Mouse (Mus musculus) G1E (cell line): ENCODE results near the gene Pde4c. TPM values are rescaled to one million over a fixed set of nuclear protein-coding genes. Genes with fewer than 3 reads are reported as not detected.

Source experiments
- ATAC-seq: 2 replicates; pipeline ENCODE4 v1.8.0; 2016; ENCODE audit warnings: mild to moderate bottlenecking; ENCODE audit not compliant: insufficient number of reproducible peaks, poor library complexity, low FRiP score, severe bottlenecking; ENCODE audit errors: extremely low read depth
- DNase-seq: peaks from one replicate; pipeline ENCODE4 v3.0.0; 2012; ENCODE audit warnings: low spot score
- H3K27me3 ChIP-seq: 2 replicates; pipeline ENCODE4 v1.6.1; 2012; ENCODE audit warnings: mild to moderate bottlenecking, low read length, inconsistent platforms; ENCODE audit not compliant: insufficient read depth
- H3K36me3 ChIP-seq: replicated peaks from 2 replicates; pipeline ENCODE3; 2012; ENCODE audit warnings: mild to moderate bottlenecking, inconsistent platforms
- H3K4me1 ChIP-seq: 2 replicates; pipeline ENCODE4 v1.6.1; 2012; ENCODE audit warnings: low read depth, low read length, inconsistent platforms, mixed read lengths; ENCODE audit not compliant: insufficient read depth
- H3K4me3 ChIP-seq: 2 replicates; pipeline ENCODE4 v1.5.1; 2012; ENCODE audit warnings: low read depth, mild to moderate bottlenecking, inconsistent platforms, low read length, moderate library complexity, mixed read lengths
- H3K9me3 ChIP-seq: replicated peaks from 2 replicates; pipeline ENCODE4 v1.6.1; 2012; ENCODE audit warnings: inconsistent platforms
- CTCF ChIP-seq: IDR thresholded peaks from 2 replicates; pipeline ENCODE4 v1.5.1; 2012; ENCODE audit warnings: low read depth, low read length, inconsistent platforms, mixed read lengths
- GATA1 ChIP-seq: IDR thresholded peaks from 2 replicates; pipeline ENCODE4 v1.6.1; 2012; ENCODE audit warnings: borderline replicate concordance, low read length, inconsistent platforms, mixed read lengths
- GATA2 ChIP-seq: IDR thresholded peaks from 2 replicates; pipeline ENCODE4 v1.6.1; 2012; ENCODE audit warnings: low read depth, low read length, inconsistent platforms, borderline replicate concordance
- POLR2AphosphoS5 ChIP-seq: IDR thresholded peaks from 2 replicates; pipeline ENCODE4 v1.6.1; 2012; ENCODE audit warnings: low read depth, low read length, inconsistent platforms; ENCODE audit not compliant: insufficient replicate concordance
- TAL1 ChIP-seq: conservative IDR thresholded peaks from 2 replicates; pipeline ENCODE4 v1.6.1; 2012; ENCODE audit warnings: low read depth, low read length, inconsistent platforms, mixed read lengths
- polyA plus RNA-seq: library from polyadenylated mRNA; stranded (reverse); fragments of >175 nt; gene quantifications from 2 replicates; pipeline ENCODE4 v1.2.3, GENCODE M21; 2012
- total RNA-seq, 2 experiments: library from RNA; stranded (forward) in 1 of 2; stranded (reverse) in 1 of 2; fragments of 200-1000 nt in 1 of 2; fragments of >200 nt in 1 of 2; fragmentation: Nextera tagmentation in 1 of 2; gene quantifications; 2 replicates each; pipeline ENCODE4 v1.2.3; 2014 to 2017

Gene Pde4c
- total and polyA plus RNA-seq, 3 experiments, result 0.22 to 0.95 TPM; not detected in 1

DNA sequence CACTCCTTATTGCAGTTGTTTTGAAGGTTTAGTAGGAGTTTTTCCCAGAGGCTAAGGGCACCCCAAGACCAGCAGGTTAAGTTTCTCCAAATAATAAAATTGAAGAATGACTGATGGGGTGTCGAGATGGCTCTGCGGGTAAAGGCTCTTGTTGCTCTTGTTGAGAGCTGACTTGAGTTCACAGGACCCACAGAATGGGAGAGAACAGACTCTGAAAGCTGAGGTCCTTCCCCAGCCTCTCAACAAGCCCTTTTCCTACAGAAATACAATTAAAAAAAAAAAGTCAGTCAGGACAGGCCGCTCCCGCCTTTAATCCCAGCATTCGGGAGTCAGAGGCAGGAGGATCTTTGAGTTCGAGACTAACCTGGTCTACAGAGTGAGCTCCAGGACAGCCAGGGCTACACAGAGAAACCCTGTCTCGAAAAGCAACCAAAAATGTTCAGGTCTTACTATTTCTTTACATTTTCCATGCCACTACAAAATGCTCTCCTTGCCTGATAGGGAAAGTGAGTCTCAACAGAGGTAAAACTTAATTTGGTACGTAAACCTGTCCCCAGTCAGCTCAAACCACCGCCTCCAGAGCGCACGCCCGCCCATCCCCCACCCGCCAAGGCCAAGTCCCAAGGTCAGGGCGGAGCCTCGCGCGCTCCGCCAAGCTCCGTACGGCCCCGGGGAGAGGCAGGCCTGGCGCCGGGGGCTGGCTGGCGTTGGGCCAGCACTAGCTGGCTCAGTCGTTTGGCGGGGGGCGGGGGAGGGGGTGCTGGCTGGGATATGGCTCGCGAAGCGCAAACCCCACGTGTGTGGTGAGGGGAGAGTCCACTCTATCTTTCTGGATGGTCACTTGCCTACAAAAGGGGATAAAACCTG, 27.3 kb upstream of the Pde4c start:
- Histone ChIP-seq H3K27me3 (peaks cover 13% of the 10 kb centered on the region), H3K4me1 (peaks cover 72% of the 10 kb centered on the region), H3K4me3 (peak overlapping the region; percentile 63; the same call in 1 of the 2 replicates), H3K9me3 (no peaks in the 10 kb centered on the region), H3K36me3 (peaks cover 2% of the 10 kb centered on the region)
- ATAC-seq, result no peak
- TF ChIP-seq CTCF (no peak), POLR2AphosphoS5 (no peak), GATA1 (no peak), GATA2 (no peak), TAL1 (no peak)
- peak; percentile 85 for DNase-seq

DNA sequence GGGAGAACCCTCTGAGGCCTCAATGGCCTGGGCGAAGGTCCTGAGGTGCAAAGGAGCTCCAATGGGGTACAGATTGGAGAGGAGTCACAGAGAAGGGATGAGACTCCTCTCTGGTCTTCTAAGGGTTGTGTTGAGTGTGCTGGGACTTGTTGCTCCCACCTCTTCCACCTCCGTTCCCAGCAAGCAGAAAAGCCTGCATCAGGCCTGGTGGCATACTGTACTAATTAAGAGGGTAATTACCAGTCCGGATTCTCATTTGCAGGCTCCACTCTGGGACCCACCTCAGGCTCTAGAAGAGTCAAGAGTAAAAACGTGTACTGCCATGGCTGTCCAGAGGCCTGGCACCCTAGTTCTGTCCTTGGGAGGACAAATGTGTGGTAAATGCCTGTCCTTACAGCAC, 26.6 kb upstream of the Pde4c start:
- H3K36me3 ChIP-seq, result peaks cover 7% of the 10 kb centered on the region
- no peak for ATAC-seq
- no peak for DNase-seq
- H3K9me3 ChIP-seq, result no peaks in the 10 kb centered on the region
- H3K4me1 ChIP-seq, result peaks cover 71% of the 10 kb centered on the region
- peaks cover 7% of the 10 kb centered on the region for H3K27me3 ChIP-seq
- peak overlapping the region; percentile 63; the same call in 1 of the 2 replicates for H3K4me3 ChIP-seq
- TF ChIP-seq GATA1 (no peak), GATA2 (no peak), POLR2AphosphoS5 (no peak), CTCF (no peak), TAL1 (no peak)

DNA sequence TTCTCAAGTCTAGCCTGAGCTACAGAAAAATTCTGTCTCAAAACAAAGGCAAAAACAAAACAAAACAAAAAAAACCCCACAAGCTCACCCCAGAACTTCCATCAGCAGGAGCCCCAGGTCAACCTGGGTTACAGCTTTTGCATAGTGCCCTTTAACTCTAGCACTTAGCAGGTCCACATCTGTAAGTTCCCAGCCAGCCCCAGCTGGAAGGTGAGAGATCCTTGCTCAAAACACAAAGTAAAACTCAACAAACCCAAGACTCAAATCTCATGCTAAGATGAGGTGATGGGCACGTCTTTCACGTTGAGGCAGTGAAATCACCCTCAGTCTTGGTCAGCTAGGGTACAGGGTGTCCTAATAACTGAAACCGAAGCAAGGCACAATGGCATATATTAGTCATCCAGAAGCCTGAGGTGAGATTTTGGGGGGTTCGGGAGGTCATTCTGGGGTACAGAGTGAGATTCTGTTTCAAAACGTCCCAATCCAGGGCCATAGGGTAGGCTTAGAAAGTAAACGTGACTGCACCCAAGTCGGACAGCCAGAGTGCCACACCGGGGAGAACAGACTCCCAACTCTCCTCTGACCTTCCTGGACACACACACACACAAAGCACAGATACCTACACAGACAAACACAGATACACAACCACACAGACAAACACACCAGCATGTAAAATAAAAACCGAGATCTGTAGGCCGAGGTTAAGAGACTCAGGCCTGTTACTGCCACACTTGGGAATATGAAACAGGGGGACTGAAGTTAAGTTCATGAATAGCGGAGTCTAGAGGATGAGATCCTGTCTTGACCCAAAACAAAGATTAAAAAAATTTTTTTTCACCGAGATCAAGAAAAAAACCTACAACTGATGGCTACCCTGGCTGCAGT, 25.9 kb upstream of the Pde4c start:
- DNase-seq (no peak), ATAC-seq (no peak)
- Histone ChIP-seq H3K36me3 (peaks cover 12% of the 10 kb centered on the region), H3K9me3 (no peaks in the 10 kb centered on the region), H3K27me3 (no peaks in the 10 kb centered on the region), H3K4me3 (peak overlapping the region; percentile 87; the same call in 1 of the 2 replicates), H3K4me1 (peaks cover 65% of the 10 kb centered on the region)
- TF ChIP-seq GATA1 (no peak), CTCF (no peak), TAL1 (no peak), GATA2 (no peak), POLR2AphosphoS5 (no peak)

DNA sequence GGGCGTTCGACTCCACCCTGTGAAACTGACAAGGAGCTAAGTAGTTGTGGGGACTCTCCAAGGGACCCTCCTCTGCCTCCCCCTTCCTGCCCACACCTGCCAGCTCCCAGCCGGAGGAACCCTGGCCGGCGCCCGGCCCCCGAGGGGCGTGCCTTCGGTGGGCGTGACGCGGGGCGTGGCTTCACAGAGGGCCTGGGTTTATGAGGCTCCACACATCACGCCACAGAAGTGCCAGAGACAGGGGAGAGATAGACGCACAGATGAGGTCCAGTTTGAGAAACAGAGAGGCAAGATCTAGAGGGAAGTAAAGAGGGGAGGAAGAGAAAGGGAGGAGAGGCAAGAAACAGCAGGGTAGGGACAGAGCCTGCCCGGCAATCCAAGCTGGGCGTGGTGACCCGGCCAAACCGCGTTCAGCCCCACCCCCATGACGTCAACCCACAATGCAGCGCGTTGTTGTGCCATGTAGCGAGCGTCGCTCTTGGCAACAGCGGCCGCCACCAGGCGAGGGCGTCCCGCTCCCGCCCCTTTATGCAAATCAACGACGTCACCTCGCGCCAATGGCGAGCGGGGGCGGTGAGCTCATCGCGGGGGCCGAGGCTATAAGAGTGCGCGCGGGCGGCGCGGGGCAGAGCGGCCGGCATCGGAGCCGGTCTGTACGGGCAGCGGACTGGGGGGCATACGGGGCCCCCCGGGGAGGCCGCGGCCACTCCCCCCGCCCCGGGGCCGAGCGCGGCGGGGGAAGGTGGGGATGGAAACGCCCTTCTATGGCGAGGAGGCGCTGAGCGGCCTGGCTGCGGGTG, 25.0 kb upstream of the Pde4c start, which contains the start of gene Jund:
Gene Jund, plus strand, starts transcription at position 640 of the 800 bp plus-strand sequence.
- Histone ChIP-seq H3K36me3 (peaks cover 15% of the 10 kb centered on the region), H3K4me1 (peaks cover 63% of the 10 kb centered on the region), H3K9me3 (no peaks in the 10 kb centered on the region), H3K27me3 (no peaks in the 10 kb centered on the region), H3K4me3 (peak within 1 kb of the TSS; percentile 87)
- ATAC-seq (peak; percentile 83), DNase-seq (peak; percentile 94)
- no peak for TF ChIP-seq GATA2
- no peak for TF ChIP-seq TAL1
- TF ChIP-seq POLR2AphosphoS5, result peak; percentile 60; the same call in 1 of the 2 replicates
- no peak for TF ChIP-seq CTCF

DNA sequence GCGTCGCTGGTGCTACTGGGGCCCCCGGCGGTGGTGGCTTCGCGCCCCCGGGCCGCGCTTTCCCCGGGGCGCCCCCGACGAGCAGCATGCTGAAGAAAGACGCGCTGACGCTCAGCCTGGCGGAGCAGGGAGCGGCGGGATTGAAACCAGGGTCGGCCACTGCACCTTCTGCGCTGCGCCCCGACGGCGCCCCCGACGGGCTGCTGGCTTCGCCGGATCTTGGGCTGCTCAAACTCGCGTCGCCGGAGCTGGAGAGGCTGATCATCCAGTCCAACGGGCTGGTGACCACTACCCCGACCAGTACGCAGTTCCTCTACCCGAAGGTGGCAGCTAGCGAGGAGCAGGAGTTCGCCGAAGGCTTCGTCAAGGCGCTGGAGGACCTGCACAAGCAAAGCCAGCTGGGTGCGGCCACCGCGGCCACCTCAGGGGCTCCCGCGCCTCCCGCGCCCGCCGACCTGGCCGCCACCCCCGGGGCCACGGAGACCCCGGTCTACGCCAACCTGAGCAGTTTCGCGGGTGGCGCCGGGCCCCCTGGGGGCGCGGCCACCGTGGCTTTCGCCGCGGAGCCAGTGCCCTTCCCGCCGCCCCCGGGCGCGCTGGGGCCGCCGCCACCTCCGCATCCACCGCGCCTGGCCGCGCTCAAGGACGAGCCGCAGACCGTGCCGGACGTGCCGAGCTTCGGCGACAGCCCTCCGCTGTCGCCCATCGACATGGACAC, 24.2 kb upstream of the Pde4c start:
- ATAC-seq (no peak), DNase-seq (no peak)

More for the DNA sequence above, 24.2 kb upstream of the Pde4c start:
- H3K4me1 ChIP-seq, result peaks cover 60% of the 10 kb centered on the region
- peaks cover 3% of the 10 kb centered on the region; the same call in 1 of the 2 replicates for H3K27me3 ChIP-seq
- H3K36me3 ChIP-seq, result peaks cover 15% of the 10 kb centered on the region
- H3K9me3 ChIP-seq, result no peaks in the 10 kb centered on the region
- peak overlapping the region; percentile 87 for H3K4me3 ChIP-seq
- TF ChIP-seq CTCF (no peak), TAL1 (no peak), GATA2 (no peak), POLR2AphosphoS5 (no peak), GATA1 (no peak)
